Mouse (Mus musculus) kidney, postnatal 4 days (tissue): ENCODE results near the gene Gm29776.

Experiments
- DNase-seq, 2 experiments: peaks; one replicate each; pipeline ENCODE4 v3.0.0; 2021; ENCODE audit warnings: mixed read lengths in 2 of 2

The Gm29776 gene

DNA sequence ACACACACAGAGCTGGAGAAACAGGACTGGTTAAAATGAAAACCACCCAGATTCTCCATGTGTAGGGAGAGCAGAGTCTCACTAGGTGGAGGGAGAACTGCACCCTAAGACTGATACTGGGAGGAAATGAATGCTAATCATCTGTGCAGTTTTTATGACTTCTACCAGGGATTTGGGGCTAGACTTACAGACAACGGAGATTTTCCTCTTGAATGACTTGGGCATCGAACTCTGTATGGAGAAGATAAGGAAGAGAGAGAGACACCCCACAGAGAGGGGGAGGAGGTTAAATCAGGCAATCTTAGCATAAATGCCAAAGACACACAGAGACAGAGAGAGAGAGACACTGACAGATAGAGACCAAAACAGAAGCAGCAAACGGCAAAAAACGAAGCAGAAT, 50.7 kb downstream of the Gm29776 start:
- no peak for DNase-seq

DNA sequence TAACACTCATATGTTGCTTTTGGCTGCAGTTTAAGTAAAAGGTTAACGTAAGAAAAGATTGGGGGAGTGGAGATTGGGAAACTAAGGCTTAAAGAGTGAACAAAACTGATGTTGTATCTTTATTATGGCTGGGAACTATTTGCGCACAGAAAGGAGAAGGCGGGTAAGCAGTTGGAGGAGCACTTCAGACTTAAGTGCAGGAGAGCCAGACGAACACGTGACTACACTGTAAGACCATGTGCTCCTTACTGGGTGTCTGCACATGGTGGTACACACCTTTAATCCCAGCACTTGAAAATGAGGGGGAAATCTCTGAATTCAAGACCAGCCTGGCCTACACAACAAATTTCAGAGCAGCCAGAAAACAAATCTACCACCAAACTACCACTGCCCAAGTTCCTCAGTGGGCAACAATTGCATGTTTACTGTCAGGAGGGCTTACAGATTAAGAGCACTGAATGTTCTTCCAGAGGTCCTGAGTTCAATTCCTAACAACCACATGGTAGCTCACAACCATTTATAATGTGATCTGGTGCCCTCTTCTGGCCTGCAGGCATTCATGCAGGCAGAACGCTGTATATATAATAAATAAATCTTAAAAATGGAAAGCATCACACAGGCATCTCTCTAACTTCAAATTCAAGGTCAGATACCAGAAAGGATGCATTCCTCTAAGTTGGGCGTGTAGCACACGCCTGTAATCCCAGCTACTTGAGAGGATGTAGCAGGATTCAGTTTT, 51.6 kb downstream of the Gm29776 start:
- no peak for DNase-seq

DNA sequence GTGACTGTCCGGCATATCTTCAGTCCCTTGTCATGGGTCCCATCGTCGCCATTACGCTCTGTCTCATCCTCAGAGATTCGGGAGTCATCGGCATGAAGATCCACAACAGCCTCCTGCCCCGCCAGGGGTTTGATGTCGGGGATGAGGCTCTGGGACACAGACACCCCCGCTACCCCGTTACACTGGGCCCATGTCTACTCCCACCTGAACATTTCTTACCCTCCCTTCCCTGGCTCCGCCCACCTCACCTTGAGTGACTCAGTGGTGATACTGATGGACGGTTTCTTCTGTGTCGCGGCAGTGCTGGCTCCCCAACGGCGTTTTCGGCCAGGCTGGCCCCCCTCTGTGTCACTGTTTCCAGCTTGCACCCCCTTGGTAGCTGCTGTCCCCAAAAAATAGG, 52.2 kb downstream of the Gm29776 start:
- no peak for DNase-seq

DNA sequence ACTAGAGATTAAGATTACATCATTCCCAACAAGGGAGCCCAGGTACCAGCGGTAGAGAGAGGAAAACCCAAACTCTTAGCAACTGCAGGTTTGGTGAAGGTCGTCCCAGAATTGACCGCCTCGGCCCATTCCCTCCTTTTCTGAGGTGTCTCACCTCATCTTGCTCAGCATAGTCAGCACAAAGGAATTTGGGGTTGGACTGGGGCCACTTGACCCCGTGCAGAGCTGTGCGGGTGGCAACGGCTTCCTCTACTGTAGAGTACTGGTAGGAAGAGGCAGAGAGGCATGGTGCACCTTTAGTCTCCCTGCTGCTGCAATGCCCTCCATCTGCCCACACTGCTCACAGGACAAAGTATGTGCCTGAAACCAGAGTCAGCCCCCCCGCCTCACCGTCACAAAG, 54.3 kb downstream of the Gm29776 start:
- no peak for DNase-seq

DNA sequence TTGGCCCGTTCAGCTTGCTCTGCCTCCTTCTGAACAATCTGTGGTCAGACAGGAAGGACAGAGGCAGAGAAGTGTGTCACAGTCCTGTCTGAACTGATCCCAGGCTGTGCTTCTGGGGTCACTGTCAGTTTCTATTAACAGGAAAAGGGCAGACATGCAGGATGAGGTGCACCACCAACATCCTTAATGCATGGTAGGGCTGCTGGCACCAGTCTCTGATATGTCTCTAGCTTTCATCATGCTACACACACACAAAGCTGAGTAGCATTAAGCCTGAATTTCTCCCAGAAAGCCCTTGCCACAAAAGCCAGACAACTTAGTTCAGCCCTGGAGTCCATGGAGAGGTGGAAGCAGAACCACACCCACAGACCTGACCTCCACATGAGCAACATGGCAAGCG, 55.6 kb downstream of the Gm29776 start:
- DNase-seq = no peak
